Mouse (Mus musculus) activated CD4-positive, CD25-positive, alpha-beta regulatory T cell (primary cell): Measurements from ENCODE around the gene Acaa1a. TPM values are rescaled to one million over a fixed set of nuclear protein-coding genes. Genes with fewer than 3 reads are reported as not detected.

Experiments
- polyA plus RNA-seq, 2 experiments: library from polyadenylated mRNA; unstranded; fragments of 100-300 nt; shearing (Covaris generic); gene quantifications; one replicate each; pipeline ENCODE4 v1.2.1; 2017

Acaa1a gene
- 10 to 100 TPM; 82.3 to 97.1 TPM for polyA plus RNA-seq

GRCm38 (mm10) chr9:119339558-119340211 lies at the start of gene Acaa1a:
Acaa1a (plus strand) TSS chr9:119339676.

GRCm38 (mm10) chr9:119322289-119323259 lies 16.9 kb upstream of the Acaa1a start, which contains the start of gene Oxsr1:
Oxsr1 (minus strand) TSS chr9:119322427.

GRCm38 (mm10) chr9:119340909-119341816 lies 1.7 kb downstream of the Acaa1a start, which contains the start of gene Myd88:
Myd88 (minus strand) TSS chr9:119341411.

DNA sequence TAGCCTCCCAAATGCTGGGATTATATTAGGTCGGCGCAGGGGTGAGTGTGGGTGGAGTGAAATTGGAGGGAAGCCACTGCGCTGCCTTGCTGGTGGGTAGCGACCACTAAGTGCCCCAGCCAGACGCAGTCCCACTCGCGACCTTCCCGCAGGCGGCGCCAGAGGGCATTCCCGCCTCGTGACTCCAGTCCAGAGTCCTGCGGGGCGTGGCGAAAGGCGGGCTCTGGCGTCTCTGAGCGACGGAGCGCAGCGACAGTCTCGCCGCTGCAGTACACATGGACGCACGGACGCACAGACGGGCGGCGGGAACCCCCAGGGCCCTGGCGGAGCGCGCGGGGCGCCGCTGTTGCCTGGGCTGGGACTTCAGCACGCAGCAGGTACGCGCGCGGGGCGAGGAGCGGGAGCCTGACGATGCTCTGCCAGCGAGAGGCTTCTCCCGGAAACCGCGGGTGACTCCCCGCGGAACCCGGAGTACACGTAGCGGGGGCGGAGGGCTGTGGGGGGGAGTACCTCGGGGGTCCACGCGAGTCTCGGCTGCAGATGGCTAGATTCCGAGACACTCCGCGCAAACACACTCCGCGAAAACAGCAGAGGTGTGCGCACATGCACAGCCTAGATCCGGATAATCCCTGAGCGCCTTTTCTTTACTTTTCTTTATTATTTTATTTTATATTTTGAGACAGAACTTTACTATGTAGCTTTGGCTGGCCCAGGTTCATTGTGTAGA lies 18.0 kb downstream of the Acaa1a start, which contains the start of gene Xylb:
Gene Xylb, plus strand, starts transcription at position 51 of the 727 bp plus-strand sequence.

GRCm38 (mm10) chr9:119365284-119365683 lies 25.8 kb downstream of the Acaa1a start, which contains the start of gene Slc22a14:
Slc22a14 (minus strand) TSS chr9:119365553.

Other genes with a start within 250 kb of the Acaa1a start
- gene Plcd1, start 246.2 kb upstream of the Acaa1a start, polyA plus RNA-seq = 10 to 100 TPM in 1 of 2 experiments, 1 to 10 TPM in 1; 4.1 to 10.7 TPM
- gene Dlec1, start 237.2 kb upstream of the Acaa1a start, polyA plus RNA-seq = under 1 TPM; 0.10 to 0.36 TPM
- under 1 TPM; 0.21 to 0.37 TPM for gene Acaa1b, start 182.6 kb upstream of the Acaa1a start, polyA plus RNA-seq
- gene Gm47289, start 180.5 kb upstream of the Acaa1a start, polyA plus RNA-seq = under 1 TPM in 1 of 2 experiments, not detected in 1; 0.18 TPM
- under 1 TPM in 1 of 2 experiments, not detected in 1; 0.14 TPM for gene Slc22a13, start 130.6 kb upstream of the Acaa1a start, polyA plus RNA-seq
- gene Oxsr1, start 17.2 kb upstream of the Acaa1a start, polyA plus RNA-seq = 10 to 100 TPM; 20.2 to 21.6 TPM
- 100 to 1,000 TPM in 1 of 2 experiments, 10 to 100 TPM in 1; 93.4 to 105 TPM for gene Myd88, start 1.7 kb downstream of the Acaa1a start, polyA plus RNA-seq
- under 1 TPM; 0.06 to 0.86 TPM for gene Xylb, start 17.7 kb downstream of the Acaa1a start, polyA plus RNA-seq
- gene Slc22a14, start 25.9 kb downstream of the Acaa1a start, polyA plus RNA-seq = under 1 TPM in 1 of 2 experiments, not detected in 1; 0.50 TPM
- gene Acvr2b, start 62.4 kb downstream of the Acaa1a start, polyA plus RNA-seq = not detected
- 10 to 100 TPM; 13.3 to 14.3 TPM for gene Exog, start 105.3 kb downstream of the Acaa1a start, polyA plus RNA-seq
- gene Scn5a, start 239.3 kb downstream of the Acaa1a start, polyA plus RNA-seq = under 1 TPM in 1 of 2 experiments, not detected in 1; 0.02 TPM